Mouse (Mus musculus) ES-Bruce4 (cell line): ENCODE data around the gene Toe1. TPM values are rescaled to one million over a fixed set of nuclear protein-coding genes. Genes with fewer than 3 reads are reported as not detected.

ENCODE experiments used
- H3K27ac ChIP-seq: 2 replicates; pipeline ENCODE4 v1.5.1; 2012; ENCODE audit warnings: low read length, inconsistent platforms; ENCODE audit not compliant: insufficient read depth
- H3K27me3 ChIP-seq: 2 replicates; pipeline ENCODE4 v1.6.1; 2012; ENCODE audit warnings: mild to moderate bottlenecking, low read length, inconsistent platforms; ENCODE audit not compliant: control insufficient read depth, poor library complexity, insufficient read depth, severe bottlenecking
- H3K36me3 ChIP-seq: 2 replicates; pipeline ENCODE4 v1.6.1; 2012; ENCODE audit warnings: inconsistent platforms, mild to moderate bottlenecking, low read length, moderate library complexity; ENCODE audit not compliant: control insufficient read depth, poor library complexity, insufficient read depth, severe bottlenecking
- H3K4me1 ChIP-seq: one replicate; pipeline ENCODE4 v1.8.1; 2011; ENCODE audit warnings: low read length; ENCODE audit not compliant: control insufficient read depth, insufficient read depth
- H3K4me3 ChIP-seq: 2 replicates; pipeline ENCODE4 v1.5.1; 2011; ENCODE audit warnings: low read depth, mild to moderate bottlenecking, low read length
- H3K9ac ChIP-seq: 2 replicates; pipeline ENCODE4 v1.6.1; 2012; ENCODE audit warnings: low read depth, mild to moderate bottlenecking, inconsistent platforms; ENCODE audit not compliant: poor library complexity, severe bottlenecking
- H3K9me3 ChIP-seq: replicated peaks from 2 replicates; pipeline ENCODE4 v1.6.1; 2012; ENCODE audit warnings: mild to moderate bottlenecking, low read length, inconsistent platforms; ENCODE audit not compliant: control insufficient read depth, poor library complexity, insufficient read depth, severe bottlenecking
- CTCF ChIP-seq: IDR thresholded peaks from one replicate; pipeline ENCODE4 v1.8.1; 2011; ENCODE audit warnings: low read depth, low read length
- EP300 ChIP-seq: IDR thresholded peaks from 2 replicates; pipeline ENCODE4 v1.6.1; 2011; ENCODE audit warnings: low read depth, low read length; ENCODE audit not compliant: insufficient read depth
- POLR2A ChIP-seq: IDR thresholded peaks from one replicate; pipeline ENCODE4 v1.8.1; 2011; ENCODE audit warnings: low read length; ENCODE audit not compliant: insufficient read depth
- polyA plus RNA-seq: library from polyadenylated mRNA; stranded (reverse); fragments of >200 nt; gene quantifications from 2 replicates; pipeline ENCODE4 v1.2.4, GENCODE M21; 2011; ENCODE audit warnings: low read depth; ENCODE audit not compliant: missing spikeins, insufficient read depth, insufficient read length

Gene Toe1
- polyA plus RNA-seq, 1 experiment: 19.2 TPM

DNA sequence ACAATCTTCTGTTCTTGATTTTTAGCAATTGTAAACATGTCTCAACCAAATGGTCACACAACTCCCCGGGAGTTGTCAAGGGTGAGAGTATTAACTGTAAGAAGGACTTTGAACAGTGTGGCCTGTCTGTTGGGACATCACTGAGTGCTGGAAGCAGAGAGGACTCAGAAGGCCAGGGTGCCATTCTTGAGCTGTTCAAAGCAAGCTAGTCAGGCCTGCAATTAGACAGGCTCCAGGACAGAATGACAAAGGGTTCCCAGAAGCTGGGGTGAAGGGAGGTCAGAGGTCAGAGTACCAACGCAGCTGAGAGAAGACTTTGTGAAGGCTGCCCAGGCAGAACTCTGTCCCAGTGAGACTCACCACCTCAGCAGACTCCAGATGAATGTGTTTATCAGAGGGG lies 31.6 kb upstream of the Toe1 start:
- Histone ChIP-seq H3K9ac (no peak overlapping the region), H3K36me3 (no peaks in the 10 kb centered on the region), H3K27me3 (no peaks in the 10 kb centered on the region; the same call in 1 of the 2 replicates), H3K9me3 (no peaks in the 10 kb centered on the region), H3K4me3 (no peak overlapping the region), H3K4me1 (no peaks in the 10 kb centered on the region), H3K27ac (no peak overlapping the region)
- TF ChIP-seq EP300 (0 out of 2 replicates have a peak, but pooled peaks have one; percentile 8), POLR2A (no peak), CTCF (no peak)

DNA sequence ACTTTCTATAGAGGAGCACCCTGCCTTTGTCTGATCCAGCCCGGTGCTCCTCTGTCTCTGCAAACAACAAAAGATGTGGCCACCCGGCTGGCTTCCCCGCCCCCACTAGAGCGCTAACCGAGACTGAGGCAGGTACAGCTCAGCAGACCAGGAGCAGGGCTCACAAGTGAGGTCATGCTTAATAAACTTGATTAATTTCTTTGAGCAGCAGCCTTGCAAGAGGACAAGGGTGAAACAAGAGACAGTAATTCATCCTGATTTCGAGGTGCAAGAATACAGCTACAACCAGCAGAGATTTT lies 22.6 kb upstream of the Toe1 start:
- peaks cover 2% of the 10 kb centered on the region for H3K4me1 ChIP-seq
- no peak overlapping the region for H3K9ac ChIP-seq
- H3K27me3 ChIP-seq: no peaks in the 10 kb centered on the region
- no peaks in the 10 kb centered on the region for H3K36me3 ChIP-seq
- no peak overlapping the region for H3K4me3 ChIP-seq
- no peak overlapping the region for H3K27ac ChIP-seq
- TF ChIP-seq CTCF: no peak
- TF ChIP-seq POLR2A: no peak
- 0 out of 2 replicates have a peak, but pooled peaks have one; percentile 40 for TF ChIP-seq EP300
- no peaks in the 10 kb centered on the region for H3K9me3 ChIP-seq

- Histone ChIP-seq H3K9me3 (no peaks in the 10 kb centered on the region), H3K4me1 (peaks cover 2% of the 10 kb centered on the region), H3K27me3 (no peaks in the 10 kb centered on the region), H3K27ac (0 out of 2 replicates have a peak overlapping the region, but pooled peaks have one; percentile 39), H3K36me3 (no peaks in the 10 kb centered on the region), H3K4me3 (no peak overlapping the region), H3K9ac (no peak overlapping the region)
- TF ChIP-seq CTCF (no peak), POLR2A (no peak), EP300 (no peak)
Measured at GRCm38 (mm10) chr4:116829364-116830069, 22.1 kb upstream of the Toe1 start.

GRCm38 (mm10) chr4:116827819-116828218 lies 20.4 kb upstream of the Toe1 start:
- H3K27ac ChIP-seq: no peak overlapping the region
- no peaks in the 10 kb centered on the region for H3K9me3 ChIP-seq
- H3K27me3 ChIP-seq: no peaks in the 10 kb centered on the region
- no peak for TF ChIP-seq POLR2A
- peak; percentile 47 for TF ChIP-seq CTCF
- no peak for TF ChIP-seq EP300
- peaks cover 5% of the 10 kb centered on the region for H3K4me1 ChIP-seq
- no peak overlapping the region for H3K9ac ChIP-seq
- no peak overlapping the region for H3K4me3 ChIP-seq
- H3K36me3 ChIP-seq: no peaks in the 10 kb centered on the region

GRCm38 (mm10) chr4:116824541-116825004 lies 17.1 kb upstream of the Toe1 start:
- TF ChIP-seq CTCF (no peak), POLR2A (peak; percentile 42)
- Histone ChIP-seq H3K4me3 (peak overlapping the region; percentile 65), H3K27ac (peak overlapping the region; percentile 57), H3K9ac (peak overlapping the region; percentile 67), H3K9me3 (no peaks in the 10 kb centered on the region), H3K4me1 (peaks cover 4% of the 10 kb centered on the region), H3K27me3 (no peaks in the 10 kb centered on the region), H3K36me3 (no peaks in the 10 kb centered on the region)

- no peaks in the 10 kb centered on the region; the same call in 1 of the 2 replicates for H3K36me3 ChIP-seq
- no peak within 1 kb of the TSS for H3K27ac ChIP-seq
- peak within 1 kb of the TSS; percentile 60 for H3K4me3 ChIP-seq
- no peaks in the 10 kb centered on the region for H3K27me3 ChIP-seq
- H3K4me1 ChIP-seq: peaks cover 3% of the 10 kb centered on the region
- H3K9ac ChIP-seq: peak within 1 kb of the TSS; percentile 45
- H3K9me3 ChIP-seq: no peaks in the 10 kb centered on the region
- TF ChIP-seq EP300: no peak
- no peak for TF ChIP-seq POLR2A
- no peak for TF ChIP-seq CTCF
Measured at GRCm38 (mm10) chr4:116821694-116822016, 14.2 kb upstream of the Toe1 start, which contains the start of gene Hpdl. TSS of gene Hpdl (minus strand) at chr4:116821707.
